Mouse (Mus musculus): ENCODE measurements around the gene Il1r2.

DNA sequence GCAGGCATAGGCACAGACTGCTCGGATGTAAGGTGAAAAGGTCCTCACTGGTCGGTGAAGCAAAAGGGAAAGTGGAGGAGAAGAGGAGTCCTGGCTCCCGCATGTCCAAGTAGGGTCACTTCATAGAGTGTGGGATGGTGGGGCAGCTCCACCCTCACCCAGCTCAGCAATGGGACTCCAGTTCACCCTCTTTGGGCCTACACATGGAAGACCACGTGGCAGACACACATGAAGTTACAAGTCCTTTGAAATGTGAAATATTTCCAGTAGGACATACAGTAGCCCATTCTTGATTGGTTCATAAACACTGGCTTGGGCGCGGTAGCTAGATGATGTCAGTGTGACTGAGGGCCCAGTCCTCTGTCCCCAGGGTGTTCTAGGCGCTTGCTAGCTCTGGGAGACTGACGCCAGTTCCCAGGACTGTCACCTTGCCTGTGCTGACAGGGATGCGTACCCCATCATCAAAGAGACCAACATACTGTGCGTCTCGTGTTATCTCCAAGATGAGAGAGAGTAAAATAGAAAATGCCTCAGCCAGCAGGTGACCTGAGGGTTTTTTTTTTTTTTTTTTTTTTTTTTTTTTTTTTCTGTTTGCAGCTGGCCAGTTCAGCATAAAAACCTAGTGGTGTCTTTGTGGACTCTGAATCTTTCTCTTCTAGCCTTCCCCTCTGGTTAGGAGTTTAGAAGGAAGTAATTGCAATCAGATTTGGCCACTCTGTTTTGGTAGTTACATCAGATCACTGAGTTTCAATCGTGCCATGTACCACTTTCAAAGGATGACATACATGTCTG, 45.5 kb upstream of the Il1r2 start:
- TF ChIP-seq CTCF (IDR thresholded peaks at IDR 0.05; ENCODE audit: extremely low read depth, insufficient read depth, low read length), result no peak
- TF ChIP-seq POLR2A (IDR thresholded peaks at IDR 0.05; ENCODE audit: extremely low read depth, insufficient read depth, low read length), result no peak

All from cortical plate, adult 2 months (tissue).